Mouse (Mus musculus): ENCODE results near the gene Slc35g2.

The Slc35g2 gene

GRCm38 (mm10) chr9:100560251-100560890 is 10.5 kb downstream of the Slc35g2 start:
- DNase-seq (ENCODE audit: extremely low read depth, low read depth), result no peak

- DNase-seq (ENCODE audit: extremely low read depth, low read depth), result no peak
Measured at GRCm38 (mm10) chr9:100558991-100559390, 11.9 kb downstream of the Slc35g2 start.

GRCm38 (mm10) chr9:100558023-100558573 is 12.8 kb downstream of the Slc35g2 start:
- no peak for DNase-seq (ENCODE audit: extremely low read depth, low read depth)

- DNase-seq (ENCODE audit: extremely low read depth, low read depth), result no peak
Measured at GRCm38 (mm10) chr9:100555686-100556085, 15.2 kb downstream of the Slc35g2 start.

GRCm38 (mm10) chr9:100548313-100548712 is 22.6 kb downstream of the Slc35g2 start:
- DNase-seq (ENCODE audit: extremely low read depth, low read depth), result no peak

GRCm38 (mm10) chr9:100546594-100546910 is 24.3 kb downstream of the Slc35g2 start:
- no peak for DNase-seq (ENCODE audit: extremely low read depth, low read depth)

GRCm38 (mm10) chr9:100545715-100546593 is 24.9 kb downstream of the Slc35g2 start, which contains the start of gene Nck1:
Gene Nck1, minus strand, starts transcription at chr9:100546134.
- DNase-seq (ENCODE audit: extremely low read depth, low read depth), result peak; percentile 84

GRCm38 (mm10) chr9:100544948-100545714 is 25.8 kb downstream of the Slc35g2 start:
- no peak for DNase-seq (ENCODE audit: extremely low read depth, low read depth)

- DNase-seq (ENCODE audit: extremely low read depth, low read depth), result no peak
Measured at GRCm38 (mm10) chr9:100535618-100536262, 35.1 kb downstream of the Slc35g2 start.

- DNase-seq (ENCODE audit: extremely low read depth, low read depth), result no peak
Measured at GRCm38 (mm10) chr9:100534686-100535085, 36.2 kb downstream of the Slc35g2 start.

GRCm38 (mm10) chr9:100532847-100533505 is 37.9 kb downstream of the Slc35g2 start:
- no peak for DNase-seq (ENCODE audit: extremely low read depth, low read depth)

- no peak for DNase-seq (ENCODE audit: extremely low read depth, low read depth)
Measured at GRCm38 (mm10) chr9:100531296-100531695, 39.6 kb downstream of the Slc35g2 start.

- no peak for DNase-seq (ENCODE audit: extremely low read depth, low read depth)
Measured at GRCm38 (mm10) chr9:100525225-100525624, 45.7 kb downstream of the Slc35g2 start.

- DNase-seq (ENCODE audit: extremely low read depth, low read depth), result no peak
Measured at GRCm38 (mm10) chr9:100522029-100522428, 48.9 kb downstream of the Slc35g2 start.

- DNase-seq (ENCODE audit: extremely low read depth, low read depth), result no peak
Measured at GRCm38 (mm10) chr9:100520586-100520985, 50.3 kb downstream of the Slc35g2 start.

GRCm38 (mm10) chr9:100520012-100520411 is 50.9 kb downstream of the Slc35g2 start:
- DNase-seq (ENCODE audit: extremely low read depth, low read depth), result no peak

GRCm38 (mm10) chr9:100507581-100507980 is 63.3 kb downstream of the Slc35g2 start:
- no peak for DNase-seq (ENCODE audit: extremely low read depth, low read depth)

GRCm38 (mm10) chr9:100506652-100507051 is 64.2 kb downstream of the Slc35g2 start:
- DNase-seq (ENCODE audit: extremely low read depth, low read depth), result no peak

- DNase-seq (ENCODE audit: extremely low read depth, low read depth), result no peak
Measured at GRCm38 (mm10) chr9:100505498-100505897, 65.4 kb downstream of the Slc35g2 start.
